Mouse (Mus musculus): ENCODE measurements at regions not wholly inside any gene's neighbourhood (a gene's known extent, or its start where the extent isn't known, plus 50 kb on each side); places are given as distances from the start of the nearest gene placed in this dataset.

DNA sequence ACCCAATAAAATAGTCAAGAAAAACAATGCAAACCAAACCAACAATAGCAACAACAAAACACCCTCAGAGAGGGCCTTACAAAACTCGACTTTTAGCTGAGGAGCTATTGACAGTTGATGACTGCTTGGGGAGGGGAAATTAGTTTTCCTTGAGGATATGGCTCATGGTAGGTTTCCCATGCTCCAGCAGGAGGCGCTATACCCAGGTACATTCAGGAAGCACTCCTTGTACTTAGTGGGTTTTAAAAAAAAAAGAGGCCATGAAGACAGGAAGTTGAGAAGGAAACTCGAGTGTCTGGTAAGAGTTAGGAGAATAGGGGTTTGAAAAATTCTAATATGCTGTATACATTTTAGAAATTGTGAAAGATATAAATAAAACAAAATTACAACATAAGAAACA is 224.6 kb upstream of the Ppp2r3a start:
- TF ChIP-seq CTCF (IDR thresholded peaks at IDR 0.05; ENCODE audit: extremely low read depth, insufficient read depth, low read length) (no peak), POLR2A (IDR thresholded peaks at IDR 0.05; ENCODE audit: extremely low read depth, insufficient read depth, low read length) (no peak)

Data from cortical plate, adult 2 months (tissue).